Comparison of ENCODE assay signal across 13 mouse cellular contexts in genomic region chr16:22396420-22396819, GRCm38 (mm10).
"Had no signal": no experiment of that assay in that cellular context is flagged by ENCODE, and none has a peak within 500 bp of the region (broad histone marks: within the 10 kb centered on the region; RNA-seq: fewer than 3 reads in every experiment).

No protein-coding gene starts in this region.

- ATAC-seq: intestine, embryonic 16.5 days; liver, embryonic 12.5 days; midbrain, embryonic 15.5 days had no signal

- H3K9me3 ChIP-seq: kidney, embryonic 15.5 days; limb, embryonic 13.5 days; liver, embryonic 12.5 days; megakaryocyte, embryonic 14.5 days; midbrain, embryonic 15.5 days; neural tube, embryonic 13.5 days had no signal

- DNase-seq: kidney, adult 2 months; kidney, postnatal 14 days; right cerebral cortex, postnatal 14 days had no signal

- H3K9ac ChIP-seq: kidney, embryonic 15.5 days; limb, embryonic 13.5 days; liver, embryonic 12.5 days; midbrain, embryonic 15.5 days; neural tube, embryonic 13.5 days had no signal

- H3K4me3 ChIP-seq: kidney, embryonic 15.5 days; limb, embryonic 13.5 days; liver, embryonic 12.5 days; megakaryocyte, embryonic 14.5 days; midbrain, embryonic 15.5 days; neural tube, embryonic 13.5 days had no signal

- H3K36me3 ChIP-seq: midbrain, embryonic 15.5 days; neural tube, embryonic 13.5 days had no signal

- H3K4me1 ChIP-seq: limb, embryonic 13.5 days; liver, embryonic 12.5 days; midbrain, embryonic 15.5 days; neural tube, embryonic 13.5 days had no signal

- H3K4me2 ChIP-seq: kidney, embryonic 15.5 days; limb, embryonic 13.5 days; liver, embryonic 12.5 days; midbrain, embryonic 11.5 days; midbrain, embryonic 15.5 days; neural tube, embryonic 13.5 days had no signal

- H3K27me3 ChIP-seq: kidney, embryonic 15.5 days; limb, embryonic 13.5 days; liver, embryonic 12.5 days; megakaryocyte, embryonic 14.5 days; midbrain, embryonic 15.5 days; neural tube, embryonic 13.5 days had no signal

- H3K27ac ChIP-seq: kidney, embryonic 15.5 days; limb, embryonic 13.5 days; liver, embryonic 12.5 days; macrophage; midbrain, embryonic 15.5 days; neural tube, embryonic 13.5 days; stomach, postnatal 0 days had no signal
